ENCODE assay signal across 8 mouse cellular contexts in genomic region chr6:124809052-124809774, GRCm38 (mm10). TPM values are rescaled to one million over a fixed set of nuclear protein-coding genes. Genes with fewer than 3 reads are reported as not detected.
DNase-seq lines count a peak whose midpoint lies in the region; ATAC-seq lines count a peak whose summit lies in the region.

No protein-coding gene starts in this region.

- intact Hi-C loops in left cerebral cortex, postnatal 14 days (cut with DNase I) = no loop called here

- no peaks in the 10 kb centered on the region for H3K9me3 ChIP-seq in hindbrain, embryonic 13.5 days
- no peaks in the 10 kb centered on the region for H3K9me3 ChIP-seq in megakaryocyte, embryonic 14.5 days

- peak; percentile 24 for DNase-seq in T-cell, adult 2 months (ENCODE audit: low spot score)
- DNase-seq in cerebellum, adult 9-11 months = peak; percentile 89
- peak; percentile 64 to 68 for DNase-seq in frontal cortex, postnatal 14 days (ENCODE audit: low spot score in 2 of 2)
- peak; percentile 68 to 70 for DNase-seq in left cerebral cortex, postnatal 14 days (ENCODE audit: low spot score in 2 of 2)
- DNase-seq in right cerebral cortex, postnatal 10 days (ENCODE audit: low spot score in 2 of 2) = peak; percentile 78 to 80
- peak; percentile 78 to 85 for DNase-seq in urinary bladder, postnatal 36 days (ENCODE audit: low spot score in 2 of 2)

- H3K9ac ChIP-seq in hindbrain, embryonic 13.5 days = peak overlapping the region; percentile 72

- peak overlapping the region; percentile 83 for H3K27ac ChIP-seq in hindbrain, embryonic 13.5 days

- H3K4me1 ChIP-seq in hindbrain, embryonic 13.5 days (replicated peaks) = peaks cover 60% of the 10 kb centered on the region
- peaks cover 86% of the 10 kb centered on the region for H3K4me1 ChIP-seq in megakaryocyte, embryonic 14.5 days

- peak overlapping the region; percentile 49 for H3K4me3 ChIP-seq in hindbrain, embryonic 13.5 days
- peak overlapping the region; percentile 95 for H3K4me3 ChIP-seq in megakaryocyte, embryonic 14.5 days (replicated peaks)

- no peaks in the 10 kb centered on the region for H3K27me3 ChIP-seq in hindbrain, embryonic 13.5 days
- H3K27me3 ChIP-seq in megakaryocyte, embryonic 14.5 days (replicated peaks) = no peaks in the 10 kb centered on the region

- ATAC-seq in hindbrain, embryonic 13.5 days (ENCODE audit: low FRiP score) = no peak

- peak overlapping the region; percentile 83 for H3K4me2 ChIP-seq in hindbrain, embryonic 13.5 days

- WGBS in hindbrain, embryonic 13.5 days = under 1% methylated on average over 35 of the region's 35 CpGs

- H3K36me3 ChIP-seq in hindbrain, embryonic 13.5 days = peaks cover 14% of the 10 kb centered on the region
- peaks cover 34% of the 10 kb centered on the region for H3K36me3 ChIP-seq in megakaryocyte, embryonic 14.5 days (replicated peaks; ENCODE audit: low read length)

RNA-seq across cellular contexts. Expression of gene Spsb2, which starts 0.8 kb away (rescaled TPM):
- 7.8 and 8.4 TPM in 2 replicates for polyA plus RNA-seq in hindbrain, embryonic 13.5 days (2015; fragmentation: Nextera tagmentation; extraction: Ambion mirVana)
- 1 to 10 TPM; 2.9 to 5.3 TPM for total RNA-seq in left cerebral cortex, postnatal 14 days (2021)
- 42.5 and 52.2 TPM in 2 replicates for polyA plus RNA-seq in megakaryocyte, embryonic 14.5 days (2012; ENCODE audit: insufficient read depth, low replicate concordance)

RNA-seq across cellular contexts. Expression of gene Tpi1, which starts 4.9 kb away (rescaled TPM):
- 361 and 374 TPM in 2 replicates for polyA plus RNA-seq in hindbrain, embryonic 13.5 days (2015; fragmentation: Nextera tagmentation; extraction: Ambion mirVana)
- total RNA-seq in left cerebral cortex, postnatal 14 days (2021) = 100 to 1,000 TPM; 629 to 634 TPM
- polyA plus RNA-seq in megakaryocyte, embryonic 14.5 days (2012; ENCODE audit: insufficient read depth, low replicate concordance) = 74.5 and 552 TPM in 2 replicates

RNA-seq across cellular contexts. Expression of gene Usp5, which starts 20.1 kb away (rescaled TPM):
- polyA plus RNA-seq in hindbrain, embryonic 13.5 days (2015; fragmentation: Nextera tagmentation; extraction: Ambion mirVana) = 189 and 200 TPM in 2 replicates
- total RNA-seq in left cerebral cortex, postnatal 14 days (2021) = 100 to 1,000 TPM; 178 to 184 TPM
- polyA plus RNA-seq in megakaryocyte, embryonic 14.5 days (2012; ENCODE audit: insufficient read depth, low replicate concordance) = 35.1 and 61.7 TPM in 2 replicates

RNA-seq across cellular contexts. Expression of gene Cdca3, which starts 20.1 kb away (rescaled TPM):
- polyA plus RNA-seq in hindbrain, embryonic 13.5 days (2015; fragmentation: Nextera tagmentation; extraction: Ambion mirVana) = 42.6 and 51.2 TPM in 2 replicates
- total RNA-seq in left cerebral cortex, postnatal 14 days (2021) = 1 to 10 TPM; 1.6 to 1.7 TPM
- 27.2 and 32.4 TPM in 2 replicates for polyA plus RNA-seq in megakaryocyte, embryonic 14.5 days (2012; ENCODE audit: insufficient read depth, low replicate concordance)

RNA-seq across cellular contexts. Expression of gene Lrrc23, which starts 29.7 kb away (rescaled TPM):
- polyA plus RNA-seq in hindbrain, embryonic 13.5 days (2015; fragmentation: Nextera tagmentation; extraction: Ambion mirVana) = 4.0 and 6.3 TPM in 2 replicates
- total RNA-seq in left cerebral cortex, postnatal 14 days (2021) = under 1 TPM; 0.47 to 0.81 TPM
- polyA plus RNA-seq in megakaryocyte, embryonic 14.5 days (2012; ENCODE audit: insufficient read depth, low replicate concordance) = not detected in 2 replicates

Comparison
In these comparisons a context has a peak if more than half of its experiments do, and no peak if none do; other contexts are left out.
1. DNase-seq: peak in every context shown above with its lines; median percentile 89 in cerebellum, adult 9-11 months; 82 in urinary bladder, postnatal 36 days; 79 in right cerebral cortex, postnatal 10 days; 69 in left cerebral cortex, postnatal 14 days; 66 in frontal cortex, postnatal 14 days; 24 in T-cell, adult 2 months.